Mouse (Mus musculus) forebrain, embryonic 12.5 days (tissue): Measurements from ENCODE around the gene Cyfip2. TPM values are rescaled to one million over a fixed set of nuclear protein-coding genes. Genes with fewer than 3 reads are reported as not detected.

Experiments used
- ATAC-seq: fragments of 200-750 bp; cut with Nextera tagmentation; 2 replicates; pipeline ENCODE4 v1.8.0; 2017; ENCODE audit warnings: moderate TSS enrichment; ENCODE audit not compliant: low FRiP score
- H3K27ac ChIP-seq: fragments of 300-500 bp; sonication (generic); 2 replicates; pipeline ENCODE4 v1.5.1; 2016; ENCODE audit warnings: mild to moderate bottlenecking
- H3K27me3 ChIP-seq: fragments of 300-500 bp; sonication (generic); 2 replicates; pipeline ENCODE4 v1.6.1; 2016; ENCODE audit warnings: mild to moderate bottlenecking
- H3K36me3 ChIP-seq: fragments of 300-500 bp; sonication (generic); replicated peaks from 2 replicates; pipeline ENCODE4 v1.6.1; 2016; ENCODE audit warnings: mild to moderate bottlenecking
- H3K4me1 ChIP-seq: fragments of 300-500 bp; sonication (generic); 2 replicates; pipeline ENCODE4 v1.6.1; 2016
- H3K4me2 ChIP-seq: fragments of 300-500 bp; sonication (generic); 2 replicates; pipeline ENCODE4 v1.6.1; 2016; ENCODE audit warnings: mild to moderate bottlenecking, moderate library complexity
- H3K4me3 ChIP-seq: fragments of 300-500 bp; sonication (generic); replicated peaks from 2 replicates; pipeline ENCODE4 v1.5.1; 2016; ENCODE audit warnings: mild to moderate bottlenecking
- H3K9ac ChIP-seq: fragments of 300-500 bp; sonication (generic); 2 replicates; pipeline ENCODE4 v1.6.1; 2016; ENCODE audit warnings: mild to moderate bottlenecking
- H3K9me3 ChIP-seq: fragments of 300-500 bp; sonication (generic); 2 replicates; pipeline ENCODE4 v1.6.1; 2016
- WGBS: fragments of 180-500 bp; shearing (Covaris S2); methylation state at CpG from one replicate; pipeline ENCODE4 v1.1.7; 2016; 5-methylcytosine and 5-hydroxymethylcytosine counted together
- microRNA-seq: library from miRNA; unstranded; fragments of <30 nt; microRNA quantifications from one replicate; pipeline ENCODE4, GENCODE M21; 2017
- polyA plus RNA-seq: library from polyadenylated mRNA; unstranded; fragments of >200 nt; fragmentation: Nextera tagmentation; extraction: Ambion mirVana; gene quantifications from 2 replicates; pipeline ENCODE4 v1.2.1, GENCODE M21; 2016

Cyfip2 gene
- polyA plus RNA-seq, 1 experiment from 2014 or later, result 55.7 TPM

- Histone ChIP-seq H3K4me1 (no peaks in the 10 kb centered on the region), H3K9me3 (no peaks in the 10 kb centered on the region), H3K36me3 (peaks cover 5% of the 10 kb centered on the region), H3K27me3 (no peaks in the 10 kb centered on the region), H3K27ac (no peak overlapping the region), H3K4me2 (no peak overlapping the region), H3K4me3 (no peak overlapping the region), H3K9ac (no peak overlapping the region)
- WGBS, result 89% methylated on average over 5 of the region's 5 CpGs
- no peak for ATAC-seq
Measured at GRCm38 (mm10) chr11:46146619-46147018, 166.0 kb downstream of the Cyfip2 start.

DNA sequence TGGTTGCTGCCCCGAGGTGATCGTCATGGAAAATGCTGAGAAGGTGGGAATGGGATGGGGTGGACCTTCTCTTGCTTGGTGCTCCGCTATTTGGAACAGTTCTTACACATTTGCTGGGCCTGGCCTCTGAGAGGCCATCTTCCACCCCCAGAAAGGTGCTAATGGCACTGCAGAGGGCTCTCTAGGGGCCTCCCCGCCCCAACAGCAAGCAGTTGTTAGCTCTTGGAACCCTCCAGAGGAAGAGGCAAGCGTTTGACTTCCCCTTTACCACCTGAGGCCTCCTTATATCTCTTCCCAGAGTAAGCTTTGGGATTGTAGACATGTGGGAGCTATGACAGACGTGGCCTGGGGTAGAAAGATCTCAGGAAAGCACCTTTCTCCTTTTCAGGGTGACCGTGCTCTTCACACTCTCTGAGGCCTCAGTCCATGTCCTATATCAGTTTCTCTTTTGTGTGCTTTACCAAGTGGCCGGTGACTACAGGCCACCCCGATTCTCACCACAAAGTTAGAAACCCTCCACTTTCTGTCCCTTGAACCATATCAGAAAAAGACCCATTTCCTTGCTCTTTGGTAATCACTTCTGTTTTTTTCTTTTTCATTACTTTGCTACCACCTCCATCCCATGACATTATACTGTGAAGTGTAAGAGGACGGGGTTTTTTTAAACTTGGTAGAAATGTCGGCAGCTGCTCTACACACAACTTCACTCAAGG lies 167.3 kb downstream of the Cyfip2 start:
- no peak overlapping the region for H3K4me2 ChIP-seq
- H3K36me3 ChIP-seq, result peaks cover 10% of the 10 kb centered on the region
- H3K4me3 ChIP-seq, result no peak overlapping the region
- ATAC-seq, result no peak
- H3K4me1 ChIP-seq, result no peaks in the 10 kb centered on the region
- no peak overlapping the region for H3K9ac ChIP-seq
- no peak overlapping the region for H3K27ac ChIP-seq
- H3K27me3 ChIP-seq, result no peaks in the 10 kb centered on the region
- WGBS, result 91% methylated on average over 11 of the region's 11 CpGs
- H3K9me3 ChIP-seq, result no peaks in the 10 kb centered on the region

Small RNA genes lying within 50 kb of the gene (microRNA-seq; reads per million reads assigned to microRNA genes)
- not detected for gene Mir7239

Other genes starting within 250 kb of the Cyfip2 start
- gene Nipal4, start 146.4 kb downstream of the Cyfip2 start, polyA plus RNA-seq, result 0.59 and 0.84 TPM in 2 replicates
- 1.1 and 1.7 TPM in 2 replicates for gene Fndc9, start 77.3 kb downstream of the Cyfip2 start, polyA plus RNA-seq
- not detected in 2 replicates for gene Itk, start 76.7 kb upstream of the Cyfip2 start, polyA plus RNA-seq
- not detected in 2 replicates for gene Fam71b, start 83.7 kb upstream of the Cyfip2 start, polyA plus RNA-seq
- 90.2 and 96.3 TPM in 2 replicates for gene Med7, start 124.1 kb upstream of the Cyfip2 start, polyA plus RNA-seq
- gene Havcr2, start 142.1 kb upstream of the Cyfip2 start, polyA plus RNA-seq, result 0.24 TPM in 1 of 2 replicates, not detected in the other
- gene Gm12169, start 211.4 kb upstream of the Cyfip2 start, polyA plus RNA-seq, result not detected in 2 replicates